Mouse (Mus musculus): Measurements from ENCODE around the gene Trim25. TPM values are rescaled to one million over a fixed set of nuclear protein-coding genes. Genes with fewer than 3 reads are reported as not detected.

Trim25 gene
- polyA plus RNA-seq, 1 experiment, result 80.5 TPM

DNA sequence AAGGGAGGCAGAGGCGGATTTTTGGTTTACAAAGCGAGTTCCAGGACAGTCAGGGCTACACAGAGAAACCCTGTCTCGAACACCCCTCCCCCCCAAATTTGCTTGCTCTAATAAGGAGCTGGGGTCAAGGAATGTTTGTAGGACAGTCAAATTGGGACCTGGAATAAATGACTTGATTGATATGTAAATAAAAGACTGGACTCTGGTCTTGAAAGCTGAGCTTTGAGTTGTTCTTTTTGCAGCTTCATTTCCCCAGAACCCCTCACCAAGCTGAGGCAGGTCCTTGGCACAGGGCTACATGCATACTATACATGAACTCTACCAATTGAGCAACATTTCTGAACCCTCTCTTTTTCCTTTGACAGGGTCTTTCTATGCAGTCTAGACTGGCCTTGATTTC lies 46.8 kb downstream of the Trim25 start:
- peaks cover 99% of the 10 kb centered on the region for H3K36me3 ChIP-seq (ENCODE audit: control insufficient read depth, insufficient read depth, low read length)
- no peak overlapping the region for H3K4me3 ChIP-seq (ENCODE audit: control insufficient read depth, insufficient read depth, low read length)
- DNase-seq, result no peak
- H3K27ac ChIP-seq (ENCODE audit: control insufficient read depth, insufficient read depth, low read length), result no peak overlapping the region
- WGBS, result 97% methylated on average over 3 of the region's 3 CpGs
- no peaks in the 10 kb centered on the region for H3K4me1 ChIP-seq (replicated peaks; ENCODE audit: control insufficient read depth, insufficient read depth, low read length)
- H3K27me3 ChIP-seq (ENCODE audit: control insufficient read depth, insufficient read depth, low read length), result no peaks in the 10 kb centered on the region
- TF ChIP-seq POLR2A (IDR thresholded peaks at IDR 0.05; ENCODE audit: control insufficient read depth, extremely low read depth, insufficient read depth, low read length, poor library complexity) (no peak), CTCF (IDR thresholded peaks at IDR 0.05; ENCODE audit: borderline replicate concordance, control insufficient read depth, extremely low read depth, insufficient read depth, low read length, poor library complexity) (no peak)

DNA sequence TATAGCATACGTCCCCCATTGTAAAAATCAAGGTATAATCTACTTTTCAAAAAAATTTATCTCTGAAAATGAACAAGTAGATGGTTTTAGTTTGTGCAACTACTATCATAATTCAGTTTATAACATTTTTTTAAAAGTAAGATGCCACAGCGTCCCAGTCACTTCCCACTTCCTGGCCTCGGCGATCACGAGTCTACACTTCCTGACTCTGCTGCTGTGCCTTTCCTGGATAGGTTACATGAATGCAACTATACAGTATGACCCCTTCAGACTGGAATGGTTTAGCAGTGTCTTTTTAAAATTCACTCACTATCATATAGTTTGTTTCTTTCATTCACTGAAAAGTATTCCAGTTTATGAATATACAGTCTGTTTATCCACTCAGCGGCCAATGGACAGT lies 52.6 kb downstream of the Trim25 start:
- TF ChIP-seq POLR2A (IDR thresholded peaks at IDR 0.05; ENCODE audit: control insufficient read depth, extremely low read depth, insufficient read depth, low read length, poor library complexity) (no peak), CTCF (IDR thresholded peaks at IDR 0.05; ENCODE audit: borderline replicate concordance, control insufficient read depth, extremely low read depth, insufficient read depth, low read length, poor library complexity) (no peak)
- 51% methylated on average over 6 of the region's 6 CpGs for WGBS
- H3K36me3 ChIP-seq (ENCODE audit: control insufficient read depth, insufficient read depth, low read length), result peaks cover 91% of the 10 kb centered on the region
- H3K4me3 ChIP-seq (ENCODE audit: control insufficient read depth, insufficient read depth, low read length), result no peak overlapping the region
- DNase-seq, result no peak
- peaks cover 2% of the 10 kb centered on the region for H3K4me1 ChIP-seq (replicated peaks; ENCODE audit: control insufficient read depth, insufficient read depth, low read length)
- H3K27ac ChIP-seq (ENCODE audit: control insufficient read depth, insufficient read depth, low read length), result no peak overlapping the region
- no peaks in the 10 kb centered on the region for H3K27me3 ChIP-seq (ENCODE audit: control insufficient read depth, insufficient read depth, low read length)

DNA sequence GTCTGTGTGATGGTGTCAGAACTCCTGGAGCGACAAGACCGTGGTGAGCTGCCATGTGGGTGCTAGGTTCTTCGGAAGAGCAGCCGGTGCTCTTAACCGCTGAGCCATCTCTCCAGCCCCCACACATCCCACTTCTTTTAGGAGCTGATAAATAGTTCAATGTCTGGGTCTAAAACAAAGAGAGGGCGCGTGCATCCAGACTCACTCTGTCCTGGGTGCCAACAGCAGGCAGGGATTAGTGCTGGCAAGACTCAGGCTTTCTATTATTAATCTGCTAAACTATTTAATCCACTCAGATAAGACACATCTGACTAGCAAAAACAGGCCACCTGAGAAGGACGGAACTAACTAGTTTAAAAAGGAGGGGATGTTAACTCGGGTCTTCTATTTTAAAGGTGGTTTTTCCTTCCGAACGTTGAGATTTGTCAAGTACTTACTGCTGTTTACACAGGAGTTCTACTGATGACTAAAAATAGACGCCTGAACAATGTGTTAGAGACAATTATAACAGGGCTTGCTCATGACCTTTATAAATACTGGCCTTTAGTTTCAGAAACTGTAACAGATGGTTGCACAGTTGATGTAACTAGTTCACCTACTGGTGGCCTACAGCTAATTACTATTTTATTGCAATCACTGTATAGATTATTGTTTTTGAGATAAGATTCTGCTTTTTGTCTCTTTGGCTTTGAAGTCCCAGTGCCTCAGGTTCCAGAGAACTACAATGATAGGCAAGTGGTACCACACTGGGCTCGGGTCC lies 56.9 kb downstream of the Trim25 start:
- 87% methylated on average over 13 of the region's 13 CpGs for WGBS
- no peak for TF ChIP-seq POLR2A (IDR thresholded peaks at IDR 0.05; ENCODE audit: control insufficient read depth, extremely low read depth, insufficient read depth, low read length, poor library complexity)
- no peak for TF ChIP-seq CTCF (IDR thresholded peaks at IDR 0.05; ENCODE audit: borderline replicate concordance, control insufficient read depth, extremely low read depth, insufficient read depth, low read length, poor library complexity)
- Histone ChIP-seq H3K27ac (ENCODE audit: control insufficient read depth, insufficient read depth, low read length) (no peak overlapping the region), H3K36me3 (ENCODE audit: control insufficient read depth, insufficient read depth, low read length) (peaks cover 52% of the 10 kb centered on the region), H3K27me3 (ENCODE audit: control insufficient read depth, insufficient read depth, low read length) (no peaks in the 10 kb centered on the region), H3K4me1 (replicated peaks; ENCODE audit: control insufficient read depth, insufficient read depth, low read length) (peaks cover 9% of the 10 kb centered on the region), H3K4me3 (ENCODE audit: control insufficient read depth, insufficient read depth, low read length) (no peak overlapping the region)
- no peak for DNase-seq

DNA sequence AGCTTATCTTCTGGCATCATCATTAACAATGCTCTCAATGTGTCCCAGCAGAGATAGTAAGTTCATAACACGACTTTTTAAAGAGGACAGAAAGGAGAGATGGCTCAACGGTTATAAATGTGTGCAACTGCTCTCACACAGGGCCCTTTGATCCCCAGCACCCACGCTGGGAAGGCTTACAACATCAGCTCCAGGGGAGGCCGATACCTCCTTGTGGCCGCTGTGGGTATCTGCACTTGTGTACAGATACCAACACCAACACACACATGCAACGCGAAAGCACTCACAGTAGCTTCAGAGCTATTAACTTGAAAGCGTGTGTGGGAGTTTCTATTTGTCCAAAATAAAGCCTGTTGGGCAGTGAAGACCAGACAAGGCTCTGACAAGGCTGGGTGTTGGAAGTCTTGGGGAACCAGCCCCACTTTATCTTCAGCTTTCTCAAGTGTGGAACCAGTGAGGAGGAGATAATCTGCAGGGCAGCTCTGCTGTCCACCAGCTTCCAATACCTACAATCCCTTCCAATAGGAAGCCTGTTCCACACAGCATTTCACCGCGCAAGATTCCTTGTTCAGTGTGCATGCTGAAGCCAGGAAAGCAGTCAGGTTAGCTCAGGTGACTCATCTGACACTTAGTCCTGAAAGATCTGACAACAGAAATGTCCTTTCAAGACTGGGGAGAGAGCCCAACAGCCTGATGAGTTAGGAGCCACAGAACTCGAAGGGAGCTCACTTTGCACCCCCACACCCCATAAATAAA lies 59.5 kb downstream of the Trim25 start:
- DNase-seq, result peak; percentile 70
- peak overlapping the region; percentile 71 for H3K4me3 ChIP-seq (ENCODE audit: control insufficient read depth, insufficient read depth, low read length)
- 20% methylated on average over 11 of the region's 11 CpGs for WGBS

DNA sequence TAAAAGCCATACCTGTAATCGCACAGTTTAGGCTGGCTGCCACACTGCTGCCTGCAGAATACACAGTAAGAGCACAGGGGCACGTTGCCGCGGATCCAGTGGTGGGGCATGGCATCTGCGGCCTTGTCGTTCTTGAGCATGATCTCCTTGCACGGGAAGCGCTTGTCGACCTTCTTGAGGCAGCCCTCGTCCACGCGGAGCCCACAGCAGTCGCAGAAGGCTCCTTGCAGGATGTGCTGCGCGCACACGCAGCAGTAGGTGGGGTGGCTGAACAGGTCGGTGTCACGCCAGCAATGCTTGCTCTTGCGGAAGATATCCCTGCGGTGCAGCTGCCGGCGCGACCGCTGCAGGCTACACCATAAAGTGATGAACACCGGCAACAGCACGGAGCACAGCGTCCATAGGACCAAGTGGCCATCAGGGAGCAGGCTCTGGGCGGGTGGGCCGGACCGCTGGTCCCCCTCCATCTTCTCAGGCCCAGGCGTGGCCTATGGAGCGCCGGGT lies 60.8 kb downstream of the Trim25 start:
- peak overlapping the region; percentile 89 for H3K4me3 ChIP-seq (ENCODE audit: control insufficient read depth, insufficient read depth, low read length)
- peaks cover 17% of the 10 kb centered on the region for H3K36me3 ChIP-seq (ENCODE audit: control insufficient read depth, insufficient read depth, low read length)
- no peak for TF ChIP-seq POLR2A (IDR thresholded peaks at IDR 0.05; ENCODE audit: control insufficient read depth, extremely low read depth, insufficient read depth, low read length, poor library complexity)
- TF ChIP-seq CTCF (IDR thresholded peaks at IDR 0.05; ENCODE audit: borderline replicate concordance, control insufficient read depth, extremely low read depth, insufficient read depth, low read length, poor library complexity), result 0 out of 2 replicates have a peak, but pooled peaks have one; percentile 38
- H3K27me3 ChIP-seq (ENCODE audit: control insufficient read depth, insufficient read depth, low read length), result no peaks in the 10 kb centered on the region
- under 1% methylated on average over 33 of the region's 33 CpGs for WGBS
- peak overlapping the region; percentile 87 for H3K27ac ChIP-seq (ENCODE audit: control insufficient read depth, insufficient read depth, low read length)
- DNase-seq, result peak; percentile 75
- H3K4me1 ChIP-seq (replicated peaks; ENCODE audit: control insufficient read depth, insufficient read depth, low read length), result peaks cover 9% of the 10 kb centered on the region

More for the DNA sequence above, 59.5 kb downstream of the Trim25 start:
- Histone ChIP-seq H3K4me1 (replicated peaks; ENCODE audit: control insufficient read depth, insufficient read depth, low read length) (peaks cover 9% of the 10 kb centered on the region), H3K27ac (ENCODE audit: control insufficient read depth, insufficient read depth, low read length) (peak overlapping the region; percentile 62), H3K36me3 (ENCODE audit: control insufficient read depth, insufficient read depth, low read length) (peaks cover 29% of the 10 kb centered on the region), H3K27me3 (ENCODE audit: control insufficient read depth, insufficient read depth, low read length) (no peaks in the 10 kb centered on the region)
- TF ChIP-seq POLR2A (IDR thresholded peaks at IDR 0.05; ENCODE audit: control insufficient read depth, extremely low read depth, insufficient read depth, low read length, poor library complexity) (no peak), CTCF (IDR thresholded peaks at IDR 0.05; ENCODE audit: borderline replicate concordance, control insufficient read depth, extremely low read depth, insufficient read depth, low read length, poor library complexity) (peak; percentile 74; the same call in 1 of the 2 replicates)

DNA sequence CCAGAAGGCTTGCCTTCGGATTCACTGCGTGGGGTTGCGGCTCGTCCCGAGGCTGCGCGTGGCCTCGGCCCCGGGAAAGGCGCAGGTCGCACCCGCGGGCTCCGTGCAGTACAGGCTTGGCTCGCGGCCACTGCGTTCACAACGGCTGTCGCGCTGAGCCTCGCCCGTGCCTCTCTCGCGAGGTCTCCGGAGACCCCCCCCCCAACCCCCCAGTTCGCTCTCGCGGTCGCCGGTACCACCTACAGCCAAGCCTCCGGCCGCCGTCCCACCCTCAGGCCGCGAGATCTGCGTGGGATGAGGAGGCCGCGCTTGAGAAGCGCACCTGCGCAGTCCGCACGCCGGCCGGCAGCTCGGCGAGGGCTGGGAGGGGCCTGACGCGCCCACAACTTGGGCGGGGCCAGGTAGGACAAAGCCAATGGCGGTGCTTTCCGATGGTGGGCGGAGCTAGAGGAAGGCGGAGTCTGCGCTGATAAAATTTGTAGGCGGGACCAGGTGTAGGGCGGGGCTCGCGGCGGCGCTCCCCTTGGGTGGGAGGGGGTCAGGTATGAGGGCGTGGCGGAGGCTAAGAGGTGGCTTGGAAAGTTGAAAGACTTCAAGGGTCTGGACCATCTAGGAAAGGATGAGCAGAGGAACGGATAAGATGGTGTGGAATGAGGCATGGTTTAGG lies 61.4 kb downstream of the Trim25 start:
- DNase-seq, result peak; percentile 96
- Histone ChIP-seq H3K4me1 (replicated peaks; ENCODE audit: control insufficient read depth, insufficient read depth, low read length) (peaks cover 7% of the 10 kb centered on the region), H3K27ac (ENCODE audit: control insufficient read depth, insufficient read depth, low read length) (peak overlapping the region; percentile 87), H3K36me3 (ENCODE audit: control insufficient read depth, insufficient read depth, low read length) (peaks cover 11% of the 10 kb centered on the region), H3K27me3 (ENCODE audit: control insufficient read depth, insufficient read depth, low read length) (no peaks in the 10 kb centered on the region), H3K4me3 (ENCODE audit: control insufficient read depth, insufficient read depth, low read length) (peak overlapping the region; percentile 89)
- TF ChIP-seq CTCF (IDR thresholded peaks at IDR 0.05; ENCODE audit: borderline replicate concordance, control insufficient read depth, extremely low read depth, insufficient read depth, low read length, poor library complexity) (peak; percentile 43; the same call in 1 of the 2 replicates), POLR2A (IDR thresholded peaks at IDR 0.05; ENCODE audit: control insufficient read depth, extremely low read depth, insufficient read depth, low read length, poor library complexity) (peak; percentile 92)
- WGBS, result under 1% methylated on average over 63 of the region's 63 CpGs
